Mouse (Mus musculus): Measurements from ENCODE around the gene Arid1b.

Gene Arid1b

GRCm38 (mm10) chr17:4995561-4996051, 1.5 kb downstream of the Arid1b start:
- DNase-seq (ENCODE audit: inconsistent ontology term), result peak; percentile 85

- DNase-seq (ENCODE audit: inconsistent ontology term), result no peak
Measured at GRCm38 (mm10) chr17:4996121-4996813, 2.1 kb downstream of the Arid1b start.

- DNase-seq (ENCODE audit: inconsistent ontology term), result peak; percentile 68
Measured at GRCm38 (mm10) chr17:4996814-4997549, 2.9 kb downstream of the Arid1b start.

- DNase-seq (ENCODE audit: inconsistent ontology term), result no peak
Measured at GRCm38 (mm10) chr17:4997968-4998367, 3.8 kb downstream of the Arid1b start.

GRCm38 (mm10) chr17:4999256-4999655, 5.1 kb downstream of the Arid1b start:
- no peak for DNase-seq (ENCODE audit: inconsistent ontology term)

GRCm38 (mm10) chr17:5000001-5000400, 5.9 kb downstream of the Arid1b start:
- peak; percentile 30 for DNase-seq (ENCODE audit: inconsistent ontology term)

GRCm38 (mm10) chr17:5000871-5001270, 6.7 kb downstream of the Arid1b start:
- DNase-seq (ENCODE audit: inconsistent ontology term), result peak; percentile 48

GRCm38 (mm10) chr17:5001531-5002131, 7.5 kb downstream of the Arid1b start:
- DNase-seq (ENCODE audit: inconsistent ontology term), result peak; percentile 48

- no peak for DNase-seq (ENCODE audit: inconsistent ontology term)
Measured at GRCm38 (mm10) chr17:5002937-5003508, 8.9 kb downstream of the Arid1b start.

- peak; percentile 33 for DNase-seq (ENCODE audit: inconsistent ontology term)
Measured at GRCm38 (mm10) chr17:5004266-5004665, 10.1 kb downstream of the Arid1b start.

GRCm38 (mm10) chr17:5004706-5005105, 10.6 kb downstream of the Arid1b start:
- DNase-seq (ENCODE audit: inconsistent ontology term), result peak; percentile 27

- DNase-seq (ENCODE audit: inconsistent ontology term), result no peak
Measured at GRCm38 (mm10) chr17:5005285-5005684, 11.2 kb downstream of the Arid1b start.

GRCm38 (mm10) chr17:5007156-5007658, 13.1 kb downstream of the Arid1b start:
- DNase-seq (ENCODE audit: inconsistent ontology term), result peak; percentile 44

- peak; percentile 68 for DNase-seq (ENCODE audit: inconsistent ontology term)
Measured at GRCm38 (mm10) chr17:5008236-5008635, 14.1 kb downstream of the Arid1b start.

GRCm38 (mm10) chr17:5008761-5009160, 14.6 kb downstream of the Arid1b start:
- no peak for DNase-seq (ENCODE audit: inconsistent ontology term)

GRCm38 (mm10) chr17:5009526-5010260, 15.6 kb downstream of the Arid1b start:
- DNase-seq (ENCODE audit: inconsistent ontology term), result no peak

GRCm38 (mm10) chr17:5010781-5011180, 16.6 kb downstream of the Arid1b start:
- DNase-seq (ENCODE audit: inconsistent ontology term), result no peak

- no peak for DNase-seq (ENCODE audit: inconsistent ontology term)
Measured at GRCm38 (mm10) chr17:5012091-5012490, 18.0 kb downstream of the Arid1b start.

GRCm38 (mm10) chr17:5012517-5012916, 18.4 kb downstream of the Arid1b start:
- DNase-seq (ENCODE audit: inconsistent ontology term), result no peak

GRCm38 (mm10) chr17:5014327-5014957, 20.3 kb downstream of the Arid1b start:
- DNase-seq (ENCODE audit: inconsistent ontology term), result no peak

GRCm38 (mm10) chr17:5016404-5016803, 22.3 kb downstream of the Arid1b start:
- DNase-seq (ENCODE audit: inconsistent ontology term), result peak; percentile 45

Data from Muller cell, postnatal 12 days (primary cell).